Mouse (Mus musculus) heart, embryonic 13.5 days (tissue): ENCODE measurements at regions not wholly inside any gene's neighbourhood (a gene's known extent, or its start where the extent isn't known, plus 50 kb on each side); places are given as distances from the start of the nearest gene placed in this dataset.

Experiments
- ATAC-seq: fragments of 200-750 bp; cut with Nextera tagmentation; 2 replicates; pipeline ENCODE4 v1.8.0; 2017; ENCODE audit warnings: moderate TSS enrichment; ENCODE audit not compliant: insufficient number of reproducible peaks, low FRiP score, low TSS enrichment; ENCODE audit errors: extremely low read depth
- H3K27ac ChIP-seq: fragments of 300-500 bp; sonication (generic); replicated peaks from 2 replicates; pipeline ENCODE4 v1.5.1; 2015; ENCODE audit warnings: moderate library complexity, mild to moderate bottlenecking, inconsistent platforms
- H3K27me3 ChIP-seq: fragments of 300-500 bp; sonication (generic); replicated peaks from 2 replicates; pipeline ENCODE4 v1.6.1; 2015; ENCODE audit warnings: mild to moderate bottlenecking, inconsistent platforms
- H3K36me3 ChIP-seq: fragments of 300-500 bp; sonication (generic); 2 replicates; pipeline ENCODE4 v1.6.1; 2015; ENCODE audit warnings: mild to moderate bottlenecking, inconsistent platforms
- H3K4me1 ChIP-seq: fragments of 300-500 bp; sonication (generic); 2 replicates; pipeline ENCODE4 v1.6.1; 2015; ENCODE audit warnings: inconsistent platforms
- H3K4me2 ChIP-seq: fragments of 300-500 bp; sonication (generic); 2 replicates; pipeline ENCODE4 v1.6.1; 2015; ENCODE audit warnings: inconsistent platforms, mild to moderate bottlenecking, moderate library complexity
- H3K4me3 ChIP-seq: fragments of 300-500 bp; sonication (generic); 2 replicates; pipeline ENCODE4 v1.5.1; 2015; ENCODE audit warnings: moderate library complexity, mild to moderate bottlenecking, inconsistent platforms
- H3K9ac ChIP-seq: fragments of 300-500 bp; sonication (generic); 2 replicates; pipeline ENCODE4 v1.6.1; 2015; ENCODE audit warnings: inconsistent platforms, mild to moderate bottlenecking, moderate library complexity
- H3K9me3 ChIP-seq: fragments of 300-500 bp; sonication (generic); 2 replicates; pipeline ENCODE4 v1.6.1; 2016; ENCODE audit warnings: inconsistent platforms
- WGBS: fragments of 180-500 bp; shearing (Covaris S2); methylation state at CpG from one replicate; pipeline ENCODE4 v1.1.7; 2015; ENCODE audit warnings: mixed read lengths; 5-methylcytosine and 5-hydroxymethylcytosine counted together

- H3K4me1 ChIP-seq, result no peaks in the 10 kb centered on the region
- H3K36me3 ChIP-seq, result no peaks in the 10 kb centered on the region
- no peaks in the 10 kb centered on the region for H3K27me3 ChIP-seq
- H3K27ac ChIP-seq, result no peak overlapping the region
- 74% methylated on average over 2 of the region's 2 CpGs for WGBS
- H3K9ac ChIP-seq, result no peak overlapping the region
- no peak overlapping the region for H3K4me2 ChIP-seq
- no peak for ATAC-seq
- H3K4me3 ChIP-seq, result no peak overlapping the region
- H3K9me3 ChIP-seq, result no peaks in the 10 kb centered on the region
These were observed 91.6 kb downstream of the Nuf2 start for GRCm38 (mm10) chr1:169439621-169440020.

GRCm38 (mm10) chr1:169438006-169438405, 93.3 kb downstream of the Nuf2 start:
- H3K4me3 ChIP-seq, result no peak overlapping the region
- H3K4me1 ChIP-seq, result no peaks in the 10 kb centered on the region
- 76% methylated on average over 3 of the region's 3 CpGs for WGBS
- H3K36me3 ChIP-seq, result no peaks in the 10 kb centered on the region
- no peak overlapping the region for H3K4me2 ChIP-seq
- ATAC-seq, result no peak
- no peak overlapping the region for H3K27ac ChIP-seq
- no peaks in the 10 kb centered on the region for H3K27me3 ChIP-seq
- H3K9me3 ChIP-seq, result no peaks in the 10 kb centered on the region
- no peak overlapping the region for H3K9ac ChIP-seq

- peaks cover 5% of the 10 kb centered on the region for H3K4me1 ChIP-seq
- ATAC-seq, result no peak
- 65% methylated on average over 3 of the region's 3 CpGs for WGBS
These were observed 108.9 kb downstream of the Nuf2 start for GRCm38 (mm10) chr1:169422408-169422807.

GRCm38 (mm10) chr1:169421671-169422070, 109.6 kb downstream of the Nuf2 start:
- Histone ChIP-seq H3K4me1 (peaks cover 5% of the 10 kb centered on the region), H3K4me2 (no peak overlapping the region), H3K36me3 (no peaks in the 10 kb centered on the region), H3K4me3 (no peak overlapping the region), H3K9ac (no peak overlapping the region), H3K27me3 (no peaks in the 10 kb centered on the region), H3K27ac (no peak overlapping the region), H3K9me3 (no peaks in the 10 kb centered on the region)
- ATAC-seq, result no peak
- WGBS, result 44% methylated on average over 1 of the region's 1 CpGs

More at GRCm38 (mm10) chr1:169422408-169422807, 108.9 kb downstream of the Nuf2 start:
- H3K27ac ChIP-seq, result no peak overlapping the region
- H3K4me2 ChIP-seq, result no peak overlapping the region
- no peak overlapping the region for H3K4me3 ChIP-seq
- H3K9ac ChIP-seq, result no peak overlapping the region
- H3K9me3 ChIP-seq, result no peaks in the 10 kb centered on the region
- no peaks in the 10 kb centered on the region for H3K27me3 ChIP-seq
- no peaks in the 10 kb centered on the region for H3K36me3 ChIP-seq

GRCm38 (mm10) chr1:169418665-169419045, 112.6 kb downstream of the Nuf2 start:
- WGBS, result 56% methylated on average over 4 of the region's 4 CpGs

GRCm38 (mm10) chr1:169417979-169418664, 113.1 kb downstream of the Nuf2 start:
- Histone ChIP-seq H3K4me2 (no peak overlapping the region), H3K4me3 (no peak overlapping the region), H3K27me3 (no peaks in the 10 kb centered on the region), H3K4me1 (peaks cover 5% of the 10 kb centered on the region), H3K9ac (no peak overlapping the region), H3K9me3 (no peaks in the 10 kb centered on the region), H3K36me3 (no peaks in the 10 kb centered on the region), H3K27ac (no peak overlapping the region)
- no peak for ATAC-seq
- 62% methylated on average over 10 of the region's 10 CpGs for WGBS

More at GRCm38 (mm10) chr1:169418665-169419045, 112.6 kb downstream of the Nuf2 start:
- Histone ChIP-seq H3K36me3 (no peaks in the 10 kb centered on the region), H3K4me1 (peaks cover 5% of the 10 kb centered on the region), H3K27me3 (no peaks in the 10 kb centered on the region), H3K27ac (no peak overlapping the region), H3K9me3 (no peaks in the 10 kb centered on the region), H3K9ac (no peak overlapping the region), H3K4me3 (no peak overlapping the region), H3K4me2 (no peak overlapping the region)
- no peak for ATAC-seq

- Histone ChIP-seq H3K4me3 (no peak overlapping the region), H3K36me3 (no peaks in the 10 kb centered on the region), H3K4me1 (peaks cover 5% of the 10 kb centered on the region), H3K27me3 (no peaks in the 10 kb centered on the region), H3K27ac (no peak overlapping the region), H3K9ac (no peak overlapping the region), H3K9me3 (no peaks in the 10 kb centered on the region), H3K4me2 (no peak overlapping the region)
- no peak for ATAC-seq
- WGBS, result 79% methylated on average over 1 of the region's 1 CpGs
These were observed 114.6 kb downstream of the Nuf2 start for GRCm38 (mm10) chr1:169416701-169417100.

GRCm38 (mm10) chr1:169408120-169408519, 123.1 kb downstream of the Nuf2 start:
- Histone ChIP-seq H3K27me3 (no peaks in the 10 kb centered on the region), H3K9me3 (no peaks in the 10 kb centered on the region), H3K36me3 (no peaks in the 10 kb centered on the region), H3K27ac (no peak overlapping the region), H3K4me3 (no peak overlapping the region), H3K4me2 (no peak overlapping the region), H3K9ac (no peak overlapping the region), H3K4me1 (peaks cover 5% of the 10 kb centered on the region)
- WGBS, result 62% methylated on average over 2 of the region's 2 CpGs
- no peak for ATAC-seq

GRCm38 (mm10) chr1:169400841-169401240, 130.4 kb downstream of the Nuf2 start:
- Histone ChIP-seq H3K27me3 (no peaks in the 10 kb centered on the region), H3K9me3 (no peaks in the 10 kb centered on the region), H3K27ac (no peak overlapping the region), H3K36me3 (no peaks in the 10 kb centered on the region), H3K9ac (no peak overlapping the region), H3K4me3 (no peak overlapping the region), H3K4me2 (no peak overlapping the region), H3K4me1 (peaks cover 5% of the 10 kb centered on the region)
- ATAC-seq, result no peak
- WGBS, result 82% methylated on average over 6 of the region's 6 CpGs

GRCm38 (mm10) chr1:169397371-169397770, 133.9 kb downstream of the Nuf2 start:
- WGBS, result 78% methylated on average over 4 of the region's 4 CpGs
- no peaks in the 10 kb centered on the region for H3K27me3 ChIP-seq

GRCm38 (mm10) chr1:169387056-169387455, 144.2 kb downstream of the Nuf2 start:
- H3K27ac ChIP-seq, result no peak overlapping the region
- no peaks in the 10 kb centered on the region for H3K36me3 ChIP-seq
- 21% methylated on average over 1 of the region's 1 CpGs for WGBS
- no peaks in the 10 kb centered on the region for H3K9me3 ChIP-seq
- no peak overlapping the region for H3K4me3 ChIP-seq
- H3K9ac ChIP-seq, result no peak overlapping the region
- ATAC-seq, result no peak
- H3K4me1 ChIP-seq, result no peaks in the 10 kb centered on the region
- no peaks in the 10 kb centered on the region for H3K27me3 ChIP-seq
- no peak overlapping the region for H3K4me2 ChIP-seq

More at GRCm38 (mm10) chr1:169397371-169397770, 133.9 kb downstream of the Nuf2 start:
- no peaks in the 10 kb centered on the region for H3K9me3 ChIP-seq
- H3K4me3 ChIP-seq, result no peak overlapping the region
- H3K27ac ChIP-seq, result no peak overlapping the region
- H3K9ac ChIP-seq, result no peak overlapping the region
- peaks cover 9% of the 10 kb centered on the region for H3K4me1 ChIP-seq
- no peaks in the 10 kb centered on the region for H3K36me3 ChIP-seq
- H3K4me2 ChIP-seq, result no peak overlapping the region
- ATAC-seq, result no peak

- no peaks in the 10 kb centered on the region for H3K9me3 ChIP-seq
- H3K4me3 ChIP-seq, result no peak overlapping the region
- no peak for ATAC-seq
- no peaks in the 10 kb centered on the region for H3K4me1 ChIP-seq
- 75% methylated on average over 10 of the region's 10 CpGs for WGBS
- H3K9ac ChIP-seq, result no peak overlapping the region
- no peak overlapping the region for H3K27ac ChIP-seq
- no peaks in the 10 kb centered on the region for H3K36me3 ChIP-seq
- H3K27me3 ChIP-seq, result no peaks in the 10 kb centered on the region
- H3K4me2 ChIP-seq, result no peak overlapping the region
These were observed 145.4 kb downstream of the Nuf2 start for GRCm38 (mm10) chr1:169385740-169386424.
